Mouse (Mus musculus) lung, postnatal 0 days (tissue): Measurements from ENCODE around the gene Epo.

Experiments
- CTCF ChIP-seq: IDR thresholded peaks from 2 replicates; pipeline ENCODE4 v1.5.1; 2016; ENCODE audit warnings: antibody characterized with exemption, mild to moderate bottlenecking
- EP300 ChIP-seq: IDR thresholded peaks from 2 replicates; pipeline ENCODE4 v1.6.1; 2016; ENCODE audit warnings: antibody characterized with exemption, mild to moderate bottlenecking, control low read depth

GRCm38 (mm10) chr5:137526192-137526936 lies 6.7 kb downstream of the Epo start:
- TF ChIP-seq CTCF (peak; percentile 38), EP300 (no peak)
